Mouse (Mus musculus): ENCODE measurements around the gene Cep135. TPM values are rescaled to one million over a fixed set of nuclear protein-coding genes. Genes with fewer than 3 reads are reported as not detected.

Cep135 gene
- total RNA-seq, 2 experiments from 2014 or later: 6.5 to 6.9 TPM

GRCm38 (mm10) chr5:76644234-76644633, 55.7 kb downstream of the Cep135 start:
- DNase-seq (ENCODE audit: low spot score in 2 of 2): no peak

DNA sequence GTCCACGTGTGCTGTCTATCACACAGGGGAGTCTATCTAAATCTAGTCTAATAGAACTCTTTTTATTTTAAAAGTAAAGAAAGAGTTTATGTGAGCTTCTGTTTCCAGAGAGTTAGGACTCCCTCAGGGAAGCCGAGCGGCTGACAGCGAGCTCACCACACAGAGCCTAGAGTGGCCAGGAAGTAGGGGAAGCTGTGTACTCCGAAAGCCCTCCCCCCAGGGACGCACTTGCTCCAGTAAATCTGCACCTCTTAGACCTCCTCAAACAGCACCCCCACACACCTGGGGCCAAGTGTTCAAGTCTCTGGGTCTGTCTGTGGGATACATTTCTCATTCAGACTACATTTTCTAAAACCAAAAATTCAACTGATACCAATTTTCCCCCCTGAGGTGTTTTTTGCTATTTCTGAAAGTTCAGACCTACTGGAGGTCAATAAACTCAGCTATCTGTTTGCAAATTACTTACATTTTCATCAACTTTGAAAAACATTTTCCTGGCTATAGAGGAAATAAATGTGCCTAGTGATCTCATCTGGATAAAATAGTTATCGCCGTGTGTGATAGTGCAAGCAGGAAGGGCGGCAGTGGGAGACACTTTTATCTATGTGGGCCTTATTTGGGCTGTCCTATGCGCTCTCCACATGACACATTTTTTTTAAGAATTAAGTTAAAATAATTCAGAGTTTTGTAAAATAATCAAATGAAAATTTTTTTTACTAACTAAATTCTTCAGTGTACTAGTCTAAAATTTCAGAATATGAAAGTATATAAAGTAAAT, 56.8 kb downstream of the Cep135 start:
- no peak for DNase-seq (ENCODE audit: low spot score in 2 of 2)

GRCm38 (mm10) chr5:76649897-76650296, 61.4 kb downstream of the Cep135 start:
- no peak for DNase-seq (ENCODE audit: low spot score in 2 of 2)

DNA sequence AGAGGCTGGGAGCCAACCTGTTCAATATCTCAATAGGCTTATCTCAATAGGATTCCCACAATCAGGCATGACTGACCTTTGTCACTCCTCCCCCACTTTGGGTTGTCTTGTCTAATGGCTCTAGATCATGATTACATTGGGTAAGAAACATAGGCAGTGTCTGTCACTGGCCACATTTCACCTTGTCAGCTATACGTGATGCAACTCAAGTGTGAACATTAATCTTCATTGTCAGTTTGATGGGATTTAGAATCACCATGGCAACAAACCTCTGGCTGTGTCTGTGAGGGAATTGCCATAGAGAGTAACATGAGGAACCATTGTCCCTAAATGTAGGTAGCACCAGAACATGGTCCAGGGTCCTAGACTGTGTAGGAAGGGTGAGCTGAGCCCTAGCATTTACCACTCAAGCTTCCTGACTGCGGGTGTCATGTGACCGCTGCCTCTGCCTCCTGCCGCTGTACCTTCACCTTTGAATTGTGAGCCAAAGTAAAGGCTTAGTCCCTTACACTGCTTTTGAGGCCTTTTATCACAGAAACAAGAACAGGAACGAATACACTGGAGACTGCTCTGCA, 62.7 kb downstream of the Cep135 start:
- no peak for DNase-seq (ENCODE audit: low spot score in 2 of 2)

DNA sequence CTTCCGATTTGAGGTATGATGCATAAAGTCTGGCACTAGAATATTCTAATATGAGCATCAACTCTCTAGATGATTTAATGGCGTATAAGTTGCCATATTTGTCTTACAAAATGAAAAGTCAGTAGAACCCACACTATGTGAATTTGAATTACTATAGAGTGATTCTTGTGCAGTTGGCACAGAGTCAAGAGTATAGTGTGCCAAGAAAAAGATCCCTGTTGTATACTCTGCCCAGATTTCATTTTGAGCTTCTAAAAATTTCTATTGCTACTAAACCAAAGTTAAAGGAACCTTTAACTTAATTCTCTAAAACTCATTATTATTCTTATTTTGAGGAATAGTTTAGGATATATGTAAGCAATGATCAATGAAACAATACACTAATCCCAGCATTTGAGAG, 67.7 kb downstream of the Cep135 start, which contains the start of gene C530008M17Rik:
TSS of gene C530008M17Rik (plus strand) at position 301 of the 400 bp plus-strand sequence.
- no peak for DNase-seq (ENCODE audit: low spot score in 2 of 2)

GRCm38 (mm10) chr5:76657245-76658083, 69.0 kb downstream of the Cep135 start:
- peak; percentile 64 to 72 for DNase-seq (ENCODE audit: low spot score in 2 of 2)

GRCm38 (mm10) chr5:76658084-76658934, 69.8 kb downstream of the Cep135 start:
- DNase-seq (ENCODE audit: low spot score in 2 of 2): peak; percentile 37 to 54

- no peak for DNase-seq (ENCODE audit: low spot score in 2 of 2)
Observed at GRCm38 (mm10) chr5:76659958-76660635, 71.6 kb downstream of the Cep135 start.

DNA sequence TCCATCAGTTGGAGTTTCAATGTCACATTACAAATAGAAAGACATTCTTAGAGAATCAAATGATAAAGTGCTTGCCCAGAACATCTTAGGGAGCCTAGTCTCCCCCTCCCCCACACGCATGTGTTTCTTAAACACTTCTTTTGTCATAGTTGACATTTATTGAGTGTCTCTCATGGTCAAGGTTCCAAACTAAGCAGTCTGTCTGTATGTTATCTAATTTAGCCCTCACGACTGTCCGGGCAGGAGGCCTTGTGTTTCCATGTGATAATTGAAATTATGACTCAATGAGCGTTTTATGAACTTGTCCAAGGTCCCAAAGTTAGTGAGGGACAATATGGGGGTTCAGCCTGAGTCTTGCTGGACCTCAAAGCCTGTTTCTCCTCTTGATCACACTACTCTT, 72.8 kb downstream of the Cep135 start:
- no peak for DNase-seq (ENCODE audit: low spot score in 2 of 2)

GRCm38 (mm10) chr5:76664936-76665335, 76.4 kb downstream of the Cep135 start:
- no peak for DNase-seq (ENCODE audit: low spot score in 2 of 2)

DNA sequence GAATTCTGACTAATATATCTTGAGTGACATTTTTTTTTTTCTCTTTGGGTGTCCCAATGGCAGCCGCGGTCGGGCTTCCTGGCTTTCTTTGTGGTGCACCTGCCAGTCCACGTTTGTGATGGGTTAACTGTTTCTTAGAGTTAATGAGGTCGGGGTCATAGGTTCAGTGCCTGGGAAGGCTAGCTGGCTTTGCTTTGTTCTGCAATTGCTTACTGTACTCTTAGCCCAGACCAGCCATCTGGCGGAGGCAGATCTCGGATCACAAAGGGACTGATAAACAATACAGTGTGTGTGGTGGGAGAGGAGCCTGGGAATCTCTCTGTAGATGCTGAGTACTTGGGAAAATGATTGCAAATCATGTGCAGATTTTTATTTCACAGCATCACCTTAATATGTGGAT, 76.9 kb downstream of the Cep135 start:
- DNase-seq (ENCODE audit: low spot score in 2 of 2): no peak

- DNase-seq (ENCODE audit: low spot score in 2 of 2): no peak
Observed at GRCm38 (mm10) chr5:76666026-76666756, 77.7 kb downstream of the Cep135 start.

DNA sequence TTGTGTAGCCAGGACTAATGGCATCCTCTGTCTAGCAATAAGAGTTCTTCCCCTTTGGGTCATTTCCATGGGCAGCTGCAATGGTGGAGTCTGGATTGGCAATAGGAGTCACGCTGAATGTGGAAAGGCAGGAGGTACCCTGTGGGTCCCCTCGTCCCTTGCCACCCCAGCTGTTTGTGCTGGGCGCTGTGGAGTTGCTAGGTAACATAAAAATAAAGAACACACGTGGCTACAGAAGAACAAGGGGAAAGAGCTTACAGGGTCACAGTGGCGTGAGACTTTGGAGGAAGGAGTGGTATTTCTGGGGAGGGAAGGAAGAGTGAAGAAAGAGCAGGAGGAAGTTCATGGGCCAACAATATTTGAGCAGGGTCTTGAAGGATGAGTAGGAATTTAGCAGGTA, 79.6 kb downstream of the Cep135 start:
- DNase-seq (ENCODE audit: low spot score in 2 of 2): no peak

- DNase-seq (ENCODE audit: low spot score in 2 of 2): no peak
Observed at GRCm38 (mm10) chr5:76668547-76668946, 80.0 kb downstream of the Cep135 start.

DNA sequence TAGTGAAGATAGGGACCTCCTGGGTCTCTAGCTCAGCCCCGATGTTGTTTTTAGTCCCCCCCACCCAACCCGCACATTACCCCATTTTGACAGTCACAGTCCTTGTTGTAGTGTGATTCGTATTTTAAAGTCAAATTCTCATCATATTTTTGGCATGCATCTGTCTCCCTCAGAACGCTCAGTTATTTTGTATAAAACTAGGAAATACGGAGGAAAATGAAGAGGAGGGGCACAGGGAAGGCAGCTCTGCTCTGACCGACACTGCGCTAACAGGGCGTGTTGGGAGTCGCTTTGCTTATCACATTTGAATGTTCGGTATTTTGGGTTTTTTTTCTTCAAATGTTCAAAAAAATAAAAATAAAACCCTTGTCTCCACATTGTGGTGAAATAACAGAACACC, 81.7 kb downstream of the Cep135 start:
- peak in 1 of 2 experiments; percentile 27 for DNase-seq (ENCODE audit: low spot score in 2 of 2)

GRCm38 (mm10) chr5:76674022-76674653, 85.6 kb downstream of the Cep135 start:
- no peak for DNase-seq (ENCODE audit: low spot score in 2 of 2)

DNA sequence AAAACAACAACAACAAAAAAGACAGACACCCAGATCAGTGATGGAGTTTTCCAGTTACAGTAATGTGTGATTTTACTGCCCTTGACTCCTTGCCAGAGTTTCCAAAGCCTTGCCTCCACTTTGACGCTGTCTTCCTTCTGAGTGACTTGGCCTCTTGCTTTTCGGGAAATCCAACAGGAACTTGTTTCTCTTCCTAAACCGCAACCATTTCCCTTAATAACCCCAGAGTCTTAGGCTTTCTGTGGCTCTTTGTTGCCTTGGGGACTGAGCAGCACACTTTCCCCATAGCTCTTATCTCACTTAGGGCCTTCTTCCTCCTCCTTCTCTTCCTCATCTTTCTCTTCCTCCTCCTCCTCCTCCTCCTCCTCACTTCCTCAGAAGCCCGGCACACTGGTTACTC, 86.9 kb downstream of the Cep135 start:
- DNase-seq (ENCODE audit: low spot score in 2 of 2): no peak

GRCm38 (mm10) chr5:76680959-76681358, 92.5 kb downstream of the Cep135 start:
- no peak for DNase-seq (ENCODE audit: low spot score in 2 of 2)
